Comparison of ENCODE assay signal across 8 mouse cellular contexts in genomic region chr5:142463461-142464454, GRCm38 (mm10). TPM values are rescaled to one million over a fixed set of nuclear protein-coding genes. Genes with fewer than 3 reads are reported as not detected.
DNase-seq lines count a peak whose midpoint lies in the region; ATAC-seq and TF ChIP-seq lines count a peak whose summit lies in the region.

TSS of gene Ap5z1 (plus strand) at chr5:142463944.

- peaks cover 35% of the 10 kb centered on the region for H3K4me1 ChIP-seq in bone marrow macrophage, adult 2 months (ENCODE audit: control insufficient read depth, insufficient read depth, low read length)
- peaks cover 4% of the 10 kb centered on the region for H3K4me1 ChIP-seq in embryonic fibroblast, embryonic 13.5 days (ENCODE audit: control insufficient read depth, insufficient read depth, low read length)
- peaks cover 19% of the 10 kb centered on the region for H3K4me1 ChIP-seq in kidney, embryonic 15.5 days

- TF ChIP-seq CTCF in bone marrow macrophage, adult 2 months (IDR thresholded peaks at IDR 0.05; ENCODE audit: low read depth, low read length): no peak
- TF ChIP-seq CTCF in embryonic fibroblast, embryonic 13.5 days (IDR thresholded peaks at IDR 0.05; ENCODE audit: borderline replicate concordance, insufficient read depth, low read length): no peak

- TF ChIP-seq POLR2A in bone marrow macrophage, adult 2 months (IDR thresholded peaks at IDR 0.05; ENCODE audit: borderline replicate concordance, low read depth, low read length): no peak
- peak; percentile 59 for TF ChIP-seq POLR2A in embryonic fibroblast, embryonic 13.5 days (IDR thresholded peaks at IDR 0.05; ENCODE audit: low read depth, low read length)

- H3K4me3 ChIP-seq in bone marrow macrophage, adult 2 months (ENCODE audit: insufficient read depth, low read length): peak within 1 kb of the TSS; percentile 96
- peak within 1 kb of the TSS; percentile 90 for H3K4me3 ChIP-seq in embryonic fibroblast, embryonic 13.5 days (ENCODE audit: insufficient read depth, low read length)
- H3K4me3 ChIP-seq in kidney, embryonic 15.5 days (replicated peaks): peak within 1 kb of the TSS; percentile 76

- H3K4me2 ChIP-seq in kidney, embryonic 15.5 days: peak within 1 kb of the TSS; percentile 89

- peak; percentile 89 for ATAC-seq in kidney, embryonic 15.5 days (replicated peaks; ENCODE audit: low FRiP score)
- ATAC-seq in monocyte, adult 5-6 weeks (replicated peaks; ENCODE audit: insufficient number of reproducible peaks, low FRiP score, low TSS enrichment, poor library complexity, severe bottlenecking): peak; percentile 82

- H3K9me3 ChIP-seq in kidney, embryonic 15.5 days (replicated peaks): no peaks in the 10 kb centered on the region

- H3K27ac ChIP-seq in bone marrow macrophage, adult 2 months (ENCODE audit: insufficient read depth, low read depth, low read length): peak within 1 kb of the TSS; percentile 81
- H3K27ac ChIP-seq in embryonic fibroblast, embryonic 13.5 days (ENCODE audit: insufficient read depth, low read length): peak within 1 kb of the TSS; percentile 79
- peak within 1 kb of the TSS; percentile 91 for H3K27ac ChIP-seq in kidney, embryonic 15.5 days

- no peaks in the 10 kb centered on the region for H3K27me3 ChIP-seq in kidney, embryonic 15.5 days

- 1% methylated on average over 60 of the region's 60 CpGs for WGBS in kidney, embryonic 15.5 days

- peak within 1 kb of the TSS; percentile 66 for H3K9ac ChIP-seq in kidney, embryonic 15.5 days

- peaks cover 32% of the 10 kb centered on the region for H3K36me3 ChIP-seq in kidney, embryonic 15.5 days

- DNase-seq in A20 (ENCODE audit: low read depth, low spot score): peak; percentile 98
- DNase-seq in heart, adult 9 months (ENCODE audit: low spot score in 2 of 2): peak; percentile 94
- peak; percentile 97 for DNase-seq in liver
- peak; percentile 92 to 94 for DNase-seq in spleen, postnatal 4 days (ENCODE audit: low spot score in 2 of 2)

RNA-seq across cellular contexts. Expression of gene Ap5z1, which starts in this region (rescaled TPM):
- polyA plus RNA-seq in bone marrow macrophage, adult 2 months (2012; ENCODE audit: insufficient read depth, insufficient read length, missing spikeins): 28.9 and 29.1 TPM in 2 replicates
- polyA plus RNA-seq in embryonic fibroblast, embryonic 13.5 days (2011; ENCODE audit: insufficient read length, low read depth, missing spikeins): 8.2 and 10.1 TPM in 2 replicates
- 10.2 and 12.9 TPM in 2 replicates for polyA plus RNA-seq in kidney, embryonic 15.5 days (2015; fragmentation: Nextera tagmentation; extraction: Ambion mirVana)
- total RNA-seq in monocyte, adult 5-6 weeks (2017): 6.7 to 13.7 TPM (median 6.9 TPM) in 3 replicates

Comparison
In these comparisons a context has a peak if more than half of its experiments do, and no peak if none do; other contexts are left out.
1. Peak in every context shown above with its lines: DNase-seq, ATAC-seq, H3K4me3 ChIP-seq and H3K27ac ChIP-seq.